16 mouse cellular contexts compared by ENCODE assay signal in genomic region chr17:11862360-11862759, GRCm38 (mm10).
"Had no signal": no experiment of that assay in that cellular context is flagged by ENCODE, and none has a peak within 500 bp of the region (broad histone marks: within the 10 kb centered on the region; RNA-seq: fewer than 3 reads in every experiment).

No protein-coding gene starts in this region.

- DNase-seq: lung, adult 18-20 months; lung, embryonic 14.5 days; lung, postnatal 10 days; lung, postnatal 4 days; midbrain, embryonic 14.5 days; right cerebral cortex, postnatal 14 days; thymus, adult 2 months; thymus, postnatal 25 days; thymus, postnatal 4 days had no signal

- H3K4me3 ChIP-seq: midbrain, embryonic 10.5 days; midbrain, embryonic 12.5 days; myocyte; neural tube, embryonic 13.5 days; neural tube, embryonic 15.5 days; stomach, embryonic 15.5 days had no signal

- H3K27me3 ChIP-seq: midbrain, embryonic 12.5 days; neural tube, embryonic 13.5 days; neural tube, embryonic 15.5 days; stomach, embryonic 15.5 days had no signal

- H3K36me3 ChIP-seq: midbrain, embryonic 10.5 days; midbrain, embryonic 12.5 days; neural tube, embryonic 13.5 days; neural tube, embryonic 15.5 days; stomach, embryonic 15.5 days had no signal

- H3K9me3 ChIP-seq: midbrain, embryonic 10.5 days; midbrain, embryonic 12.5 days; neural tube, embryonic 13.5 days; neural tube, embryonic 15.5 days; stomach, embryonic 15.5 days had no signal

- H3K27ac ChIP-seq: midbrain, embryonic 10.5 days; midbrain, embryonic 12.5 days; neural tube, embryonic 13.5 days; neural tube, embryonic 15.5 days; stomach, embryonic 15.5 days; stomach, postnatal 0 days had no signal

- H3K4me1 ChIP-seq: midbrain, embryonic 10.5 days; midbrain, embryonic 12.5 days; neural tube, embryonic 13.5 days; neural tube, embryonic 15.5 days; stomach, embryonic 15.5 days had no signal

- H3K9ac ChIP-seq: lung, embryonic 14.5 days; midbrain, embryonic 12.5 days; neural tube, embryonic 13.5 days; neural tube, embryonic 15.5 days; stomach, embryonic 15.5 days had no signal
